Mouse (Mus musculus): ENCODE results near the gene Mup6. TPM values are rescaled to one million over a fixed set of nuclear protein-coding genes. Genes with fewer than 3 reads are reported as not detected.
"Not testable (repeated sequence)": the region's sequence is repeated elsewhere in the genome, so short reads cannot be mapped to it uniquely, and the experiment has no call there.

The Mup6 gene
- polyA plus RNA-seq, 1 experiment from 2014 or later = not detected

DNA sequence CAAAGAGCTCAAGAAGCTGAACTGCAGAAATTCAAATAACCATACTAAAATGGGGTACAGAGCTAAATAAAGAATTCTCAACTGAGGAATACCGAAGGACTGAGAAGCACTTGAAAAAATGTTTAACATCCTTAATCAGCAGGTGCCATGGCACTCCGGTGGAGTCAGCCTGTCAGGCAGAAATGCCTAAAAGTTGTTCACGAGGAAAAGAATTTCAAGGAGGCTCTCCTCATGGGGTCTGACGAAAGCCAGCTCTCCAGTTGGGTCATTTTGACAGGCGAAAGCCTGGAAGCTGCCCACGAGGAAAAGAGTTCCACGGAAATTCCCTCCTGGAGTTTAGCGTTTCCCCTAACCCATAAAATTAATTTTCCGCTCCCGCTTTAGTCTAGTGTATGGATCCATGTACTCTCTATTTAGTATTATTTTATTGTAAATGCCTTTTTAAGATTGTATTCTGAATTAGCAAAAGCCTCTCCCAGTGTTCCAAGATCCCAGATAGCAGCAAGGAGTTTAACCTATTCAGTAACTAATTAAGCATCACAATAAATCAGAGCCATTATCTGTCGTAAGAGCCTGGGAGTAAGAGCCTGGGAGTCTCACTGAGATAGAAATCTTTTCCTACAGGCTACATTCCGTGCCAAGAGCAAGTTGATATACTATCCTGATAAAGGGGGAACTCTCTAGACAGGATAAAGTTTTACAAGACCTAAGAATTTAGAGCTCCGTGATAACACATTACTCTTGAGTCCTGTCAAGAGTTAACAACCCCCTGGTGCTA is 65.4 kb downstream of the Mup6 start:
- H3K4me2 ChIP-seq (replicated peaks); ATAC-seq (replicated peaks); H3K9ac ChIP-seq (replicated peaks); H3K4me3 ChIP-seq; H3K27ac ChIP-seq (replicated peaks); H3K9me3 ChIP-seq; H3K27me3 ChIP-seq; H3K36me3 ChIP-seq; H3K4me1 ChIP-seq: not testable (repeated sequence)
- WGBS = 65% methylated on average over 13 of the region's 13 CpGs

Other genes starting within 250 kb of the Mup6 start
- gene Inip, start 162.7 kb upstream of the Mup6 start, polyA plus RNA-seq (2015; fragmentation: Nextera tagmentation; extraction: Ambion mirVana) = 77.2 and 80.6 TPM in 2 replicates
- 10.7 and 13.0 TPM in 2 replicates for gene Snx30, start 158.5 kb upstream of the Mup6 start, polyA plus RNA-seq (2015; fragmentation: Nextera tagmentation; extraction: Ambion mirVana)
- 0.09 TPM in 1 of 2 replicates, not detected in the other for gene Slc46a2, start 49.2 kb upstream of the Mup6 start, polyA plus RNA-seq (2015; fragmentation: Nextera tagmentation; extraction: Ambion mirVana)
- not detected in 2 replicates for gene Mup4, start 3.6 kb upstream of the Mup6 start, polyA plus RNA-seq (2015; fragmentation: Nextera tagmentation; extraction: Ambion mirVana)
- gene Mup7, start 106.2 kb downstream of the Mup6 start, polyA plus RNA-seq (2015; fragmentation: Nextera tagmentation; extraction: Ambion mirVana) = not detected in 2 replicates
- gene Mup2, start 190.0 kb downstream of the Mup6 start, polyA plus RNA-seq (2015; fragmentation: Nextera tagmentation; extraction: Ambion mirVana) = not detected in 2 replicates